Mouse (Mus musculus): ENCODE measurements around the gene Prom2. TPM values are rescaled to one million over a fixed set of nuclear protein-coding genes. Genes with fewer than 3 reads are reported as not detected.

Prom2 gene
- polyA plus RNA-seq, 1 experiment from 2014 or later = 2.2 TPM

- Histone ChIP-seq H3K27ac (peak within 1 kb of the TSS; percentile 45; the same call in 1 of the 2 replicates), H3K36me3 (no peaks in the 10 kb centered on the region), H3K4me3 (peak within 1 kb of the TSS; percentile 34), H3K27me3 (no peaks in the 10 kb centered on the region), H3K4me2 (peak within 1 kb of the TSS; percentile 56), H3K9ac (0 out of 2 replicates have a peak within 1 kb of the TSS, but pooled peaks have one; percentile 29), H3K9me3 (no peaks in the 10 kb centered on the region), H3K4me1 (peaks cover 28% of the 10 kb centered on the region)
- WGBS = 6% methylated on average over 10 of the region's 10 CpGs
- peak; percentile 37; the same call in 1 of the 2 replicates for ATAC-seq (ENCODE audit: borderline replicate concordance, extremely low read depth, low FRiP score, low TSS enrichment)
Measured at GRCm38 (mm10) chr2:127522006-127522441, 19.2 kb downstream of the Prom2 start, which contains the start of gene Kcnip3. Gene Kcnip3, minus strand, starts transcription at chr2:127522094.

GRCm38 (mm10) chr2:127521172-127522005 lies 19.9 kb downstream of the Prom2 start:
- Histone ChIP-seq H3K36me3 (no peaks in the 10 kb centered on the region), H3K4me1 (peaks cover 28% of the 10 kb centered on the region), H3K9me3 (no peaks in the 10 kb centered on the region), H3K4me2 (peak overlapping the region; percentile 56), H3K27me3 (no peaks in the 10 kb centered on the region), H3K9ac (0 out of 2 replicates have a peak overlapping the region, but pooled peaks have one; percentile 29), H3K27ac (peak overlapping the region; percentile 45; the same call in 1 of the 2 replicates), H3K4me3 (peak overlapping the region; percentile 34)
- WGBS = 2% methylated on average over 18 of the region's 18 CpGs
- peak; percentile 46 for ATAC-seq (ENCODE audit: borderline replicate concordance, extremely low read depth, low FRiP score, low TSS enrichment)

GRCm38 (mm10) chr2:127520123-127520522 lies 21.1 kb downstream of the Prom2 start:
- Histone ChIP-seq H3K36me3 (no peaks in the 10 kb centered on the region), H3K4me2 (no peak overlapping the region), H3K9me3 (no peaks in the 10 kb centered on the region), H3K4me1 (peaks cover 28% of the 10 kb centered on the region), H3K4me3 (no peak overlapping the region), H3K9ac (no peak overlapping the region), H3K27me3 (no peaks in the 10 kb centered on the region), H3K27ac (no peak overlapping the region)
- no peak for ATAC-seq (ENCODE audit: borderline replicate concordance, extremely low read depth, low FRiP score, low TSS enrichment)

- H3K4me2 ChIP-seq = no peak overlapping the region
- peaks cover 28% of the 10 kb centered on the region for H3K4me1 ChIP-seq
- 72% methylated on average over 5 of the region's 5 CpGs for WGBS
- no peak for ATAC-seq (ENCODE audit: borderline replicate concordance, extremely low read depth, low FRiP score, low TSS enrichment)
- no peak overlapping the region for H3K9ac ChIP-seq
- no peaks in the 10 kb centered on the region for H3K9me3 ChIP-seq
- H3K36me3 ChIP-seq = no peaks in the 10 kb centered on the region
- H3K27ac ChIP-seq = no peak overlapping the region
- no peak overlapping the region for H3K4me3 ChIP-seq
- no peaks in the 10 kb centered on the region for H3K27me3 ChIP-seq
Measured at GRCm38 (mm10) chr2:127519308-127519707, 22.0 kb downstream of the Prom2 start.

- Histone ChIP-seq H3K9me3 (no peaks in the 10 kb centered on the region), H3K27ac (no peak overlapping the region), H3K36me3 (no peaks in the 10 kb centered on the region), H3K9ac (no peak overlapping the region), H3K4me1 (peaks cover 24% of the 10 kb centered on the region), H3K4me3 (no peak overlapping the region), H3K4me2 (no peak overlapping the region), H3K27me3 (no peaks in the 10 kb centered on the region)
- WGBS = 76% methylated on average over 3 of the region's 3 CpGs
- ATAC-seq (ENCODE audit: borderline replicate concordance, extremely low read depth, low FRiP score, low TSS enrichment) = no peak
Measured at GRCm38 (mm10) chr2:127518831-127519230, 22.4 kb downstream of the Prom2 start.

- Histone ChIP-seq H3K4me2 (no peak overlapping the region), H3K9ac (no peak overlapping the region), H3K27ac (no peak overlapping the region), H3K4me1 (peaks cover 22% of the 10 kb centered on the region), H3K27me3 (no peaks in the 10 kb centered on the region), H3K36me3 (no peaks in the 10 kb centered on the region), H3K4me3 (no peak overlapping the region), H3K9me3 (no peaks in the 10 kb centered on the region)
- 29% methylated on average over 3 of the region's 3 CpGs for WGBS
- no peak for ATAC-seq (ENCODE audit: borderline replicate concordance, extremely low read depth, low FRiP score, low TSS enrichment)
Measured at GRCm38 (mm10) chr2:127518273-127518672, 23.0 kb downstream of the Prom2 start.

GRCm38 (mm10) chr2:127517081-127517480 lies 24.2 kb downstream of the Prom2 start:
- Histone ChIP-seq H3K4me3 (no peak overlapping the region), H3K9ac (no peak overlapping the region), H3K9me3 (no peaks in the 10 kb centered on the region), H3K27me3 (no peaks in the 10 kb centered on the region), H3K4me1 (peaks cover 15% of the 10 kb centered on the region), H3K4me2 (no peak overlapping the region), H3K36me3 (no peaks in the 10 kb centered on the region), H3K27ac (no peak overlapping the region)
- 75% methylated on average over 8 of the region's 8 CpGs for WGBS
- no peak for ATAC-seq (ENCODE audit: borderline replicate concordance, extremely low read depth, low FRiP score, low TSS enrichment)

GRCm38 (mm10) chr2:127514380-127515124 lies 26.7 kb downstream of the Prom2 start:
- Histone ChIP-seq H3K27me3 (no peaks in the 10 kb centered on the region), H3K9me3 (no peaks in the 10 kb centered on the region), H3K36me3 (no peaks in the 10 kb centered on the region), H3K4me3 (no peak overlapping the region), H3K9ac (no peak overlapping the region), H3K4me1 (no peaks in the 10 kb centered on the region), H3K4me2 (no peak overlapping the region), H3K27ac (no peak overlapping the region)
- WGBS = 51% methylated on average over 9 of the region's 9 CpGs
- no peak for ATAC-seq (ENCODE audit: borderline replicate concordance, extremely low read depth, low FRiP score, low TSS enrichment)

GRCm38 (mm10) chr2:127513244-127513643 lies 28.0 kb downstream of the Prom2 start:
- Histone ChIP-seq H3K9me3 (no peaks in the 10 kb centered on the region), H3K36me3 (no peaks in the 10 kb centered on the region), H3K4me3 (no peak overlapping the region), H3K4me2 (no peak overlapping the region), H3K27ac (no peak overlapping the region), H3K4me1 (peaks cover 6% of the 10 kb centered on the region), H3K9ac (no peak overlapping the region), H3K27me3 (no peaks in the 10 kb centered on the region)
- no peak for ATAC-seq (ENCODE audit: borderline replicate concordance, extremely low read depth, low FRiP score, low TSS enrichment)
- WGBS = 45% methylated on average over 3 of the region's 3 CpGs

- Histone ChIP-seq H3K36me3 (no peaks in the 10 kb centered on the region), H3K4me1 (peaks cover 17% of the 10 kb centered on the region), H3K27me3 (no peaks in the 10 kb centered on the region), H3K9me3 (no peaks in the 10 kb centered on the region), H3K27ac (no peak overlapping the region), H3K4me3 (no peak overlapping the region), H3K4me2 (no peak overlapping the region), H3K9ac (no peak overlapping the region)
- ATAC-seq (ENCODE audit: borderline replicate concordance, extremely low read depth, low FRiP score, low TSS enrichment) = no peak
- WGBS = 40% methylated on average over 4 of the region's 4 CpGs
Measured at GRCm38 (mm10) chr2:127511426-127511825, 29.8 kb downstream of the Prom2 start.

GRCm38 (mm10) chr2:127507967-127508660 lies 33.2 kb downstream of the Prom2 start:
- Histone ChIP-seq H3K36me3 (no peaks in the 10 kb centered on the region), H3K27me3 (no peaks in the 10 kb centered on the region), H3K9ac (no peak overlapping the region), H3K27ac (peak overlapping the region; percentile 39; the same call in 1 of the 2 replicates), H3K4me2 (no peak overlapping the region), H3K9me3 (no peaks in the 10 kb centered on the region), H3K4me3 (no peak overlapping the region), H3K4me1 (peaks cover 17% of the 10 kb centered on the region)
- WGBS = 53% methylated on average over 7 of the region's 7 CpGs
- no peak for ATAC-seq (ENCODE audit: borderline replicate concordance, extremely low read depth, low FRiP score, low TSS enrichment)
